Mouse (Mus musculus): ENCODE results near the gene Polr3gl.
"Not testable (repeated sequence)": the region's sequence is repeated elsewhere in the genome, so short reads cannot be mapped to it uniquely, and the experiment has no call there.

The Polr3gl gene

DNA sequence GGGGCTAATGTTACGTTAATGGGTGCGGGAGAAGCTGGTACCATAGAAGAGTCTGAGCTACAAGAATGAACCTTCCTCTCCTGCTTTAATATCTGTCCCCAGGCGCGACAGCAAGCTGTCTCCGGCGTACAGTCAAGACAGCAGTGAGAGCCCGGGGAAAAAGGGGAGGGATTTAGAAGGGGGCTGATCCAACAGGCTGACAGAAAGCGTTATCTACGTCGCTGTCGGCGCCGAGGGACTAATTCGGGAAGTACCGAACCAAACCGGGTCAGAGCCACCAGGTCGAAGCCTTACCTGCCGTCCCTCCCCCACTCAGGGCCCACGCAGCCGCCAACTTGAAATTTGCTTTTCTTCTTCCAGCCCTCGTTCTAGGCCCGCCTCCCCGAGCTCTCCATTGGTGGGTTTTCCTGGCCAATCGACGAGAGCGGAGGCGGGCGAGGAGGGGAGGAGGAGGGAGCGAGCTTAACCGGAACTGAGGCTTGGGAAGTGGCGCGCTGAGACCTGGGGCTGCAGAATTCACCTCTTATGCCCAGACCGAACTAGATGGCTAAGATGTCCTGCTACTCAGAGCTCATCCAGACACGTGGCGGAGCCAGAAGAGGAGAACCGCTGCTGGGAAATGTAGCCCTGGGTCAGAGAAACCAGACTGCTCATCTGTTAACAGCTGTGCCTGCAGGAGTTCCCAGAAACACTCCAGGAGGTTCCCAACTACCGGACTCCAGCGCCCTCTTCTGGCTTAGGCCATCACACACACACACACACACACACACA is at the start of gene Polr3gl:
Gene Polr3gl (minus strand): TSS at position 392 of the 771 bp plus-strand sequence.
- peak; percentile 94 for DNase-seq

DNA sequence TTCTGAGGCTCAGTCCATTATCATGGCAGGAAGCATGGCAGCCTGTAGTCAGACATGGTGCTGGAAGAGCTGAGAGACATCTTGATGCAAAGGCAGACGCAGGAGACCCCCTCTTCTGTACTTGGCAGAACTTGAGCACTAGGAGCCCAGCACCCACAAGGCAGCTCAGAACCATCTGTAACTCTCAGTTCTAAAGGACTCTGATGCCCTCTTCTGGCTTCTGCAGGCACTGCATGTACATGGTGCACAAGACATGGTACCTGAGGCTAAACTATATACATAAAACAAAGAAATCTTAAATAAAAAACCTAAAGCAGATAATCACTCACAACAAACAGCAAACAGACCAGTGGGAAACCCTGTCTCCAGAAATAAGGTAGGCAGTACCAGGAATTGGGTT is 45.2 kb upstream of the Polr3gl start:
- DNase-seq: peak; percentile 78

DNA sequence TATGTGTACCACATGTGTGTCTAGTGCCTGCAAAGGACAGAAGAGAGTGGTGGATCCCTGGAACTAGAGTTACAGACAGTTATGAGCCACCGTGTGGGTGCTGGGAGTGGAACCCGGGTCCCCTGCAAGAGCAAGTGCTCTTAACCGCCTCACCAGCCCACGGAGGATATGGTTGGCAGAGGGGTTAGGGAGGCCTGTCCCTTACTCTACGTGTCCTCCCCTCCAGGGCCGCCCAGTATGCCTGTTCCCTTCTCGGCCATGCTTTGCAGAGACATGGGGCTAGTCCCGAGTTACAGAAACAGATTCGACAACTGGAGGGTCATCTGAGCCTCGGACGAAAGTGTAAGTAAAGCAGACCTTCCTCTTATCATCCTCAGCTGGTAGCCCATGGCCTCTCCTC is 42.5 kb upstream of the Polr3gl start:
- DNase-seq: no peak

DNA sequence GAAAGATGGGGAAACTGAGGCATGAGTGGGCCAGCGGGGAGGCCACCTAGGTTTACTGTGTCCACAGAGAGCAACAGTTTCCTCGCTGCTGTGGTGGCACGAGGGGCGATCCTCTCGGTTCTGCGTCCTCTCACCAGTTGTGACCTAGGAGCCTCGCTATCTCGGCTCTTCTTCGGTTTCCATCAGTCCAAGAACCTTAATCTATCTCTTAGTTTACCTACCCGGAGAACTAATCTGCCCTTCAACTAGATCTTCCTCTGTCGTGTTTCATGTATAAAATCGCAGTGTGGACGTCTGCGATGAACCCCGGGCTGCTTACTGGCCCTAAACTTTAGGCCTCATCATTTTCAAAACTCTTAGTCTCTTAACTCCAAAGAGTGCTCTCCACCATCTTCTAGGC is 41.9 kb upstream of the Polr3gl start:
- no peak for DNase-seq

DNA sequence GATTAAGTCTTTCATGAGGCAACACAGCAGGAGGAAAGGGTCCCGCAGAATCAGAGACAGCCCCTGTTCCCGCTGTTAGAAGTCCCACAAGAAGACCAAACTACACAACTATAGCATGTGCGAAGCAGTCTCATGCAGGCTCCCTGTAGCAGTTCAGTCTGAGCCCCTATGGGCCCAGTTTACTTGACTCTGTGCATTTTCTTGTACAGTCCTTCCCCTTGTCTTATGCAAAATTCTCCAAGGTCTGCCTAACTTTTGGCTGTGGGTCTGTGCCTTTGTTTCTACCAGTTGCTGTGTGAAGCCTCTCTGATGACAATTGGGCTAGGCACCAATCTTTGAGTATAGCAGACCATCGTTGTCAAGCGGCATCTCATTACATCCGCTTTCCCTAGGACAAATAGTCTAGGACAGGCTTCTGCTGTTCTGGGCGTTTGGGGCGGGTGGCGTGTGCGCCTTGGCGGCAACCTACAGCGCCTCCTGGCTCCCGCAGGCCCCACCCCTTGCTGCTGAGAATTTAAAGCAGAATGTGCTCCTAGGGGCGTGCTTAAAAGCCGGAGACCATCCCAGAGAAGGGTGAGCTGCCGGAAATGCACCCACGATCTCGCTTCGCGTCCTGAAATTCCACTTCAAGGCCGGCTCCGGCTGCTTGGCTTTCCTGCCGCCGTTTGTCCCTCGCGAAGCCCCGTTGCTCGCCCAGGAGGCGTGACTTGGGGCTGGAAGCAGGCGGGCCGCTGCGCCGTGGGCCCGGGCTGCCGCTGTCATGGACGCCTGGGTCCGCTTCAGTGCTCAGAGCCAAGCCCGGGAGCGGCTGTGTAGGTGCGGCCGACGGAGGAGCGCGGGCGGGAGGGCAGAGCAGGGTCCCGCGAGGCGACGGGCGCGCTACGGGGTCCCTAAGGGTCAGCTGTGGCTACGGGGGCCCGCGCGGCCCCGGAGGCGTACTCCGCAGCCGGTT is 41.2 kb upstream of the Polr3gl start, which contains the start of the genes Pex11b and Gm42957:
Gene Pex11b (plus strand): TSS at position 449 of the 952 bp plus-strand sequence.
Gene Gm42957 (plus strand): TSS at position 547 of the 952 bp plus-strand sequence.
- DNase-seq: peak; percentile 85

DNA sequence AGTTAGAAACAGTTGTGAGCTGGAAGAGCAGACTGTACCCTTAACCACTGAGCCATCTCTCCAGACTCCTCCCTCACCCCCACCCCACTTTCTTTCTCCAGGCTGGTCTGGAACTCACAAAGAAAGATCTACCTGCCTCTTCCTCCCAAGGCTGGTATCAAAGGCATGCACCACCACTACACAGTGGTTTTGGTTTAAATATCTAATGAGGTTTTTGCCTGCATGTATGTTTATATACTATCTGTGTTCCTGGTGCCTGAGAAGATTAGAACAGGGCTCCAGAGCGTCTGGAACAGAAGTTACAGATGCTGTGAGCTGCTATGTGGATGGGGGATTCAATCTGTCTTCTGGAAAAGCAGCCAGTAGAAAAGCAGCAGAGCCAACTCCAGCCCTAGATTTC is 40.0 kb upstream of the Polr3gl start:
- no peak for DNase-seq

DNA sequence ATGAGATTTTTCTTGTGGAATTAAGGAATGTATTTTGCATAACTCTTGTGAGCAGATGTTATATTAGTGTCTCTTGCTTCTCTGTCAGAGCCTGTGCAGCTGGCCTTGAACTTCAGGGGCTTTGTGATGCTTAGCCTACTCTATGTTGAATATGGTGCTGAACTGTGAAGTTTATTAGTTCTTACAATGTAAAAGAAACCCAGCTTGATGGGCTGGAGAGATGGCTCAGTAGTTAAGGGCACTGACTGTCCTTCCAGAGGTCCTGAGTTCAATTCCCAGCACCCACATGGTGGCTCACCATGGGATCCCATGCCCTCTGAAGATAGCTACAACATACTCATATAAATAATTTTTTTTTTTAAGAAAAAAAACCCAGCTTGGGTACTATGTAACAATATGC is 38.1 kb upstream of the Polr3gl start:
- no peak for DNase-seq

DNA sequence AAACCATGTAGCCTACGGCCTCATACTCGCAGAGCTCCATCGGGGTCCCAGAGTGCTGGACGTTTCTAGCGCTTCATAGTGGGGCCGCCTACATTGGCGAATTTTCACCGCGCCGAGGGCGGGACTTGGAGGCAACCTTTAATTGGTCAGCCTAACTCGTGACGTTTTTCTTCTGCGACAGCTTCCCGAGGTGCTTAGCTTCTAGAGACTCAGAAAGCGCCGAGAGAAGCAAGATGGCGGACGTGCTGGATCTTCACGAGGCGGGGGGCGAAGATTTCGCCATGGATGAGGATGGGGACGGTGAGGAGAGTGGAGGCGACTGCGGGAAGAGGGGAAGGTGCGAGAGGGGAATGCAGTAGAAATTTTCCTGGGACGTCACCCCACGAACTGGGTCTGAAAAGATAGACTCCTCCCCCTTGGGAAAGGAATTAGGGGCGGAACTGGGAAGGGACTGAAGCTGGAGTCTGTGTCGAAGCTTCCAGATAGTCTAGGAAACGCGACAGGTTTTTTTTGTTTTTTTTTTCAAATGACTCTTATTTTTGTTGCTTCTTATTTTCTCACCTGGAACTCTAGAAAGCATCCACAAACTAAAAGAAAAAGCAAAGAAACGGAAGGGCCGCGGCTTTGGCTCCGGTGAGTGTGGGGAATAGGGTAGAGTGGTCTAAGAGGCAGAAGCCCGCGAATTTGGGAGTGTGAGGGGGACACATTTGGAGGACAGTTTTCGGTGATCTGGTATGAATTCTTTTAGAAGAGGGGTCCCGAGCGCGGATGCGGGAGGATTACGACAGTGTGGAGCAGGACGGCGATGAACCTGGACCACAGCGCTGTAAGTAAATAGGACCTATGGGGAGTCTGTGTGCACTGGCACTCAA is 36.0 kb upstream of the Polr3gl start, which contains the start of gene Rbm8a:
Gene Rbm8a (plus strand): TSS at position 205 of the 872 bp plus-strand sequence.
- peak; percentile 94 for DNase-seq

DNA sequence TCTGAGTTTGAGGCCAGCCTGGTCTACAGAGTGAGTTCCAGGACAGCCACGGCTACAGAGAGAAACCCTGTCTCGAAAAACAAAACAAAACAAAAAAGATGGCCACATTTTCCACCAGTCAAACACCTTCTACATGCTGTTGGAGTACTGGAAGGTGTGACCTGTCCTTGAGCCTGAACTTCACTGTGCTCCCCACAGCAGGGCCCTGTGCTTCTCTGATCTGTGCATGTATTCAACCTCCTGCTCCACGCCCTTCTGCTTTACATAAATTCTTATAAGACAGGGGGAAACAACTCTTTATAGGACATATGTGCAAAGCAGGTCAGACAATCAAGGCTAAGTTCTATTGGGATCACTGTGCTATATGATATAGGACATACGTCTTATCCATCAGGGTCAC is 29.2 kb upstream of the Polr3gl start:
- DNase-seq: no peak

DNA sequence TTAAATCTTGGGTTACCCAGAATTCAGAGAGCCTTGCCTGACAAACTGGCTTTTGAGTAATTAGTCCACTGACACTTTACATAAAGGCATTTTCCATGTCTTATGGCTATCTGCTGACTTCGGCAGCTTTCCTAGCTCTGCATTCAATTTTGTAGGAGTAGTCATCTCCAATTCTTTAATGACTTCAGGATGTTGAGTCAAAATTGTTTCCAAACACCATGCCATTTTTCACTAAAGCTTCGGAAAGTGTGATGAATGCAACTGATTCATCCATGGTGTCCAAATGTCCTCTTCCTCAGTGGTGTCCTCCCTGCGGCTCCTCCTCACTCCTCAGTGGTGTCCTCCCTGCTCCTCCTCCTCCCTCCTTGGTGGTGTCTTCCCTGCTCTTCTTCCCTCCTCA is 24.0 kb upstream of the Polr3gl start:
- DNase-seq: no peak

DNA sequence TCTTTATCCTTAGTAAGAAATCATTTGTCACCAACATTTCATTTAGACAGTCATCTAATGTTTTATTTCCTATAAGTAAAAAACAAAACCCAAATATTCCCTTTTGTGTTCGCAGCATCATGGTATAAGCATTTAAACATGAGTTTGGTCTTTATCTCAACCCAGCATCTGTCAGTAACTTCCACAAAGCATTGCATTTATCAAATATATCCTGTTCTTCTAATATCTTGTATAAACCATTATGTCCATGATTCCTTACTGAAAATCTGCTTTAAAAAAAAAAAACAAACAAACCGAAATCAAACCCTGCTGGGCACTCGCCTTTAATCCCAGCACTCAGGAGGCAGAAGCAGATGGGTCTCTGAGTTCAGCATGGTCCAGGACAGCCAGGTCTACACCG is 12.6 kb upstream of the Polr3gl start:
- DNase-seq: no peak

DNA sequence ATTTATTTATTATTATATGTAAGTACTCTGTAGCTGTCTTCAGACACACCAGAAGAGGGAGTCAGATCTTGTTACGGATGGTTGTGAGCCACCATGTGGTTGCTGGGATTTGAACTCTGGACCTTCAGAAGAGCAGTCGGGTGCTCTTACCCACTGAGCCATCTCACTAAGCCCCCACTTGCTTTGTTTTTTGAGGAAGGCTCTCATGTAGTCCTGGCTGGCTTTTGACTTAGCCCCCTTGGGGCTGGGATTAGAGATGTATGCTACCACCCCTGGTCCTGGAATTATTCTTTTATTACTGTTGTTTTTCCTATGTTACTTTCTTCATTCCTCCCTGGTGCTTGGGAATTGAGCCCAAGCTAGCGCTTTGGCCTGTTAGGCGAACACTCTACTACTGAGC is 12.0 kb upstream of the Polr3gl start:
- DNase-seq: not testable (repeated sequence)

DNA sequence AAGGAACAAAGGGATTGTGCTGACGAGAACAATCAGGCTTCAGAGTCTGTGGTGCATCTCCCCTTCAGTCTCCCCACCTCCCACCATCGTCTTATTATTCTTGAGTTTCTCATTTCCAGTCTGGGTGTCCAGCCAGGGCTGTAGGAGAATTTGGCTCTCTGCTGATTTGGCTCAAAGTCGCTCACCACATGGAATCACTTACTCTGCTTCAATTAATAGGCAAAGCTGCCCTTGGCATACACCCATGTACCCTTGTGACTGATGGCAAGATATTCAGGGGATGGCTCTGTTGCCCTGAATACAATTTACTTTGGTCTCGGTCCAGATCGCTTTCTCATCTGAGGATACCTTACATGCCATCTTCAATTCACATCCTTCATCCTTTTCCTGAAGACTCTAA is 9.3 kb upstream of the Polr3gl start:
- no peak for DNase-seq

DNA sequence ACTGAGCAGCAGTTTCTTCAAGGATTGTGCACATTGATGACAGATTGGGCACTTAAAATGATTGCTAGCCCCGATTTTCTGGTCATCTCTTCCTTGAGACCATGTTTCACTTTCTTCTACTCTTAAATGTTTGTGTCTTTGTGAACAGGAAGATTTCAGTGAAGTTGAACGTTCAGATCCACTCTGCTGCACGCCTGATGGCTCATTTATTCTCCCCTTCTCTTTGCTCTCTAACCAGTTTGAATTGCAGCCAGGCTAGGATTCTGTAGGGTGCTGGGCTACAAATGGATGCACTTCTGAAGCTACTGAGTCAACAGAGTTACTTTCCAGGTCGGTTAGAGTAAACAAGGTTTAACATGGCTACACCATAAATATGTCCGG is 8.7 kb upstream of the Polr3gl start:
- no peak for DNase-seq

DNA sequence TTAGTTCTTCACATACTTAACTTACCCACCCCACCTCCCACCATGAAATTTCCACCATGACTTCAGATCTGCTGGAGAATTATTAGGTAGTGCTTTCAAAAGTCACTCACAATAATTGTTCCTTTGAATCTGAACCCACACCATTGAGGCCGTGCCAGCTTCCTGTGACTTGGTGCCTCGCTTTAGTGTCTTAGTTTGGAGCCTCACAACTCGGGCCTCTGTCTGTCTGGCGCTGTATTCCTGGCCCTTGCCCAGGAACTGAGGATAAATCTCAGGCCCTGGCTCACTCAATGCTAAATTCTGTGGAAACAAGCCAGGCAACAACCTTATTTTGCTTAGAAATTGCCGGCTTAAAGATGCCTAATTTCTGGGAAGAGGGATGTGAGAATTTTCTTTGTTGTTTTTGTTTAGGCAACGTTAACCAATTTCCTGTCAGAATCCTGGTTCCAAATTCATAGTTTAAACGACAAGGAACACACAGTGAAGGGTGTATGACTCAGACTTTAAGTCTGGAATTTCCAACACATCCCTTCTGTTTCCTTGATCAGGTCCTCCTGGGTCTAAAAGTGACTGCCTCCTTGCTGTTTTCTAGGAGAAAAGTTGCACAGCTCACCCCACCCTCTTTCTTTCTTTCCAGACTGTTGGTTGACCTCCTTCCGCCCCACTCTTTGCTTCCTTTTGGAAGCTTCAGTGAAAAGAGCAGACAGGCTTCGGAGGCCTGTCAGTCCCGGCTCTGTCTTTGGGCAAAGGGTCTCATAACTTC is 8.1 kb upstream of the Polr3gl start:
- no peak for DNase-seq

DNA sequence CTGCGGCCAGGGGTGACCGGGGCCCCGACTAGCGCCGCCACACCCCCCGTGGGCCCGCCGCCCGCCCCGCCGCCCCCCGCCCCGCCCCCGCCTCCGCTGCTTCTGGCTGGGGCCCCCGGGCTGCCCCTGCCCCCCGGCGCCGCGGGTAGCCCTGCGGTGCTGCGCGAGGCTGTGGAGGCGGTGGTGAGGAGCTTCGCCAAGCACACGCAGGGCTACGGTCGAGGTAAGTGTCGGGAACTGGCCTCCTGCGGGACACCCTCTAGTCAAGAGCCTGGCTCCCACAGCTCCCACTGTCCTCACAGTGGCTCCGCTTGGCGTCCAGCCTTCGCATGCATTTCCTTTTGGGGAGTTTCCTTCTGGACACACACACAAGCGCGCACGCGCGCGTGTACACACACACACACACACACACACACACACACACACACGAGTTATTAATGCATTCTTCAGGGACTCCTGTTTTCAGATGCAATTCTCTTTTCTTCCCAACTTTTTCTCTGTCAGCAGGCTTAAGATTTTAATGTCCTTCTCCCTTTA is 7.3 kb upstream of the Polr3gl start:
- DNase-seq: peak; percentile 50

DNA sequence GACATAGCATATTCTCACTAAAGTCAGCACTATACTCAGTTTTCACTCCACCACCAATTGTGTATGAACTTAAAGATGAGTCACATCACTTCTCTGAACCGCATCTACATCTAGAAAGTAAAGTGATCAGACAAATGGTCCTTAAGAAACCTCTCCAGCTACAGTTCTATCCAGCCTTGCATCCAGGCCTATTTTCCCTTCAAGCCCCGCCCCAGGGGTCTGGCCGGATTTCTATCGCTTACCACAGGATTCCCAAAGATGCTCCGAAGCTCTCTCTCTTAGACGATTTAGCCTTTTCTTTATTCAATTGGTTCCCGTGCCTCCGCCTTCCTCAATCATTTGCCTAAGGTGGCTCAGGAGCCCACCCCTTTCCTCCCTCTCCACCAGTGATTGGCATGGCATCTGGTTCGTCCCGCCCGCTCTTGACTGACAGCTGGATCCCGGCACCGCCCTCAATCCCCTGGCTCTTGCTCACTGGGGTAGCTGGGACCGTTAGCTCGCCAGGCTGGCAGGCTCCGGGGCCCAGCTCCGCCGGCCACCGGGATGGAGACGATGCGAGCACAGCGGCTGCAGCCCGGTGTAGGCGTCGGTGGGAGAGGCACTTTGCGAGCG is 6.8 kb upstream of the Polr3gl start, which contains the start of gene Lix1l:
Gene Lix1l (plus strand): TSS at position 511 of the 612 bp plus-strand sequence.
- DNase-seq: peak; percentile 88

DNA sequence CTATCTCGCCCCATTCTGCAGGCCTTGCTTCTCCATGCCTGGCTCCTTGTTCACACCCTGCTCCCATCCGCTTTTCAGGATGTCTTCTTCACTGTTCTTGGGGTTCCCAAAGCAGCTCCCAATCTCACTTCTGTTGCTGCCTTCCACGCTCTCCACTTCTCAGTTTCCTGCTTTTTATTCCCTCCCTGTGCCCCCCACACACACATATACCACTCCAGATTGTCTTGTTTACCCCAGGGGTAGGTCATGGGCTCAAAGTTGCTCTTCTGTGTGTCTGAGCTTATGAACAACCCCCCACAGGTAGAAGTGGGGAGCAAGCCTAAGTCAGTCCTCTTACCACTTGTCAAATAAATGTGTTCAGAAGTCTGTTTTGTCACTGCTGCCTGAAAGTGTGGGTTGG is 5.4 kb upstream of the Polr3gl start:
- DNase-seq: no peak

DNA sequence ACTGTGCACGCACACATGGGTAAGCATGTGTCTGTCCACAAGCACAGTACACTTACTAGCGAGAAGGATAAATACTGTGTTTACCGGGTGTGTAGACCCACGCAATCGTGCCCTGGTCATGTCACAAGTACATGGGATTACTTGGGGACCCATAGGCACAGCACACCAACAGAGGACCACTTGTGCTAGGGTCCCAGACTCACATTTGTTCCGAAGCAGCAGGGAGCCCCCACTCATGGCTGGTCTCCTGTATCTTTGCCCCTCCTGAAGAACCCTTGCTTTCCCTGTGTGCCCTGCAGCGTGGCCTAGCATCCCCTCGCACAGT is 5.0 kb upstream of the Polr3gl start:
- DNase-seq: no peak

DNA sequence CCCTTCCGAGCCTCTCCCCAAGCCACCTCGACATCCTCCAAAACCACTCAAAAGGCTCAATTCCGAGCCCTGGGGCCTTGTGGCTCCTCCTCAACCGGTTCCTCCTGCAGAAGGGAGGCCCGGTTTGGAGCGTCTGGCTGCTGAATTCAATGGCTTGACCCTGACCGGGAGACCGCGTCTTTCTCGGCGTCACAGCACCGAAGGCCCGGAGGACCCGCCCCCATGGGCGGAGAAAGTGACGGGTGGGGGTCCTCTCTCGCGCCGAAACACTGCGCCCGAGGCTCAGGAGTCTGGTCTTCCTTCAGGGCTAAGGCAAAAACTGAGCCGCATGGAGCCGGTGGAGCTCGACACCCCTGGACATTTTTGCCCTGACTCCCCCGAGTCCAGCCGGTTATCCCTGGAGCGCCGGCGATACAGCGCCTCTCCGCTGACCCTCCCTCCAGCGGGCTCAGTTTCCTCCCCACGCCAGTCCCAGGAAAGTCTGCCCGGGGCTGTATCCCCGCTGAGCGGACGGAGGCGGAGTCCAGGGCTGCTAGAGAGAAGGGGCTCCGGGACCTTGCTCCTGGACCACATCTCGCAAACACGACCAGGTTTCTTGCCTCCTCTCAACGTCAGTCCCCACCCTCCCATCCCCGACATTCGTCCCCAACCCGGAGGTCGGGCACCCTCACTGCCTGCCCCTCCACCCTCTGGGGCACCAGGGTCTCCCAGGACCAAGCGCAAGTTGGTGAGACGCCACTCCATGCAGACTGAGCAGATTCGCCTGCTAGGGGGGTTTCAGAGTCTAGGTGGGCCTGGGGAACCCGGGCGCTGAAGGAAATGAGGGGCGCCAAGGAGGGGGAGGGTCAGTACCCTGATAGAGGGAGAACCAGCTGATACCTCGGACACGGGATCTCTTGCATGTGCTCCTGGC is 4.4 kb upstream of the Polr3gl start:
- peak; percentile 53 for DNase-seq

Measured in liver (tissue).